Mouse (Mus musculus): ENCODE measurements around the gene Exosc7.
A peak's percentile ranks its signal among the peaks of the same experiment; 100 is the strongest.

Exosc7 gene

GRCm38 (mm10) chr9:123112805-123113521 is at the start of gene Exosc7, which contains the start of gene Zdhhc3:
Exosc7 (plus strand) TSS chr9:123113215.
Zdhhc3 (minus strand) TSS chr9:123113205.
- DNase-seq (ENCODE audit: low spot score), result peak; percentile 92

GRCm38 (mm10) chr9:123079149-123079548 is 33.9 kb upstream of the Exosc7 start:
- no peak for DNase-seq (ENCODE audit: low spot score)

GRCm38 (mm10) chr9:123080355-123080754 is 32.7 kb upstream of the Exosc7 start:
- DNase-seq (ENCODE audit: low spot score), result no peak

GRCm38 (mm10) chr9:123080796-123081195 is 32.2 kb upstream of the Exosc7 start:
- no peak for DNase-seq (ENCODE audit: low spot score)

- DNase-seq (ENCODE audit: low spot score), result no peak
Measured at GRCm38 (mm10) chr9:123085373-123085772, 27.6 kb upstream of the Exosc7 start.

- no peak for DNase-seq (ENCODE audit: low spot score)
Measured at GRCm38 (mm10) chr9:123087558-123087957, 25.5 kb upstream of the Exosc7 start.

GRCm38 (mm10) chr9:123090844-123091243 is 22.2 kb upstream of the Exosc7 start:
- DNase-seq (ENCODE audit: low spot score), result no peak

GRCm38 (mm10) chr9:123099631-123100455 is 13.2 kb upstream of the Exosc7 start:
- no peak for DNase-seq (ENCODE audit: low spot score)

GRCm38 (mm10) chr9:123103425-123103824 is 9.6 kb upstream of the Exosc7 start:
- DNase-seq (ENCODE audit: low spot score), result no peak

GRCm38 (mm10) chr9:123104362-123104761 is 8.7 kb upstream of the Exosc7 start:
- no peak for DNase-seq (ENCODE audit: low spot score)

- no peak for DNase-seq (ENCODE audit: low spot score)
Measured at GRCm38 (mm10) chr9:123107186-123107585, 5.8 kb upstream of the Exosc7 start.

- no peak for DNase-seq (ENCODE audit: low spot score)
Measured at GRCm38 (mm10) chr9:123109188-123109587, 3.8 kb upstream of the Exosc7 start.

- DNase-seq (ENCODE audit: low spot score), result no peak
Measured at GRCm38 (mm10) chr9:123111751-123112221, 1.2 kb upstream of the Exosc7 start.

- DNase-seq (ENCODE audit: low spot score), result no peak
Measured at GRCm38 (mm10) chr9:123113931-123114330, 916 bp downstream of the Exosc7 start.

- no peak for DNase-seq (ENCODE audit: low spot score)
Measured at GRCm38 (mm10) chr9:123115566-123115965, 2.6 kb downstream of the Exosc7 start.

- DNase-seq (ENCODE audit: low spot score), result no peak
Measured at GRCm38 (mm10) chr9:123123017-123123416, 10.0 kb downstream of the Exosc7 start.

- no peak for DNase-seq (ENCODE audit: low spot score)
Measured at GRCm38 (mm10) chr9:123123571-123124412, 10.8 kb downstream of the Exosc7 start.

GRCm38 (mm10) chr9:123124413-123124981 is 11.5 kb downstream of the Exosc7 start:
- DNase-seq (ENCODE audit: low spot score), result no peak

GRCm38 (mm10) chr9:123127663-123128062 is 14.6 kb downstream of the Exosc7 start:
- DNase-seq (ENCODE audit: low spot score), result no peak

GRCm38 (mm10) chr9:123132994-123133393 is 20.0 kb downstream of the Exosc7 start:
- DNase-seq (ENCODE audit: low spot score), result no peak

- DNase-seq (ENCODE audit: low spot score), result no peak
Measured at GRCm38 (mm10) chr9:123136953-123137682, 24.1 kb downstream of the Exosc7 start.

All from testis, postnatal 10 days (tissue).